Mouse (Mus musculus) myocyte (in vitro differentiated cells): ENCODE measurements around the gene Unc119. TPM values are rescaled to one million over a fixed set of nuclear protein-coding genes. Genes with fewer than 3 reads are reported as not detected.

Source experiments
- H3K27me3 ChIP-seq: one replicate; pipeline ENCODE4 v1.6.1; 2011; ENCODE audit not compliant: control insufficient read depth, insufficient read depth, insufficient read length
- H3K36me3 ChIP-seq: one replicate; pipeline ENCODE4 v1.6.1; 2011; ENCODE audit not compliant: control insufficient read depth, insufficient read depth
- H3K4me2 ChIP-seq: one replicate; pipeline ENCODE4 v1.6.1; 2011; ENCODE audit warnings: low read depth, control low read depth
- H3K4me3 ChIP-seq: one replicate; pipeline ENCODE4 v1.5.1; 2011; ENCODE audit warnings: mild to moderate bottlenecking, control low read depth, moderate library complexity
- H3K79me2 ChIP-seq: one replicate; pipeline ENCODE4 v1.6.1; 2011; ENCODE audit not compliant: control insufficient read depth, insufficient read depth
- H3ac ChIP-seq: one replicate; pipeline ENCODE4 v1.6.1; 2011; ENCODE audit not compliant: control insufficient read depth, insufficient read length
- CEBPB ChIP-seq: IDR thresholded peaks from 2 replicates; pipeline ENCODE4 v1.6.1; 2011; ENCODE audit warnings: mild to moderate bottlenecking, moderate library complexity; ENCODE audit not compliant: poor library complexity, insufficient read depth, severe bottlenecking
- E2F4 ChIP-seq: IDR thresholded peaks from one replicate; pipeline ENCODE4 v1.6.1; 2011; ENCODE audit warnings: mild to moderate bottlenecking, control low read depth, moderate library complexity; ENCODE audit not compliant: insufficient read depth
- MAX ChIP-seq: IDR thresholded peaks from one replicate; pipeline ENCODE4 v1.6.1; 2011; ENCODE audit warnings: low read depth, mild to moderate bottlenecking, control low read depth
- MYOD1 ChIP-seq, 3 experiments: IDR thresholded peaks; one replicate each; pipeline ENCODE4 v1.6.1; 2011; ENCODE audit warnings: control low read depth in 2 of 3, low read depth in 2 of 3, mild to moderate bottlenecking in 2 of 3, moderate library complexity in 1 of 3; ENCODE audit not compliant: insufficient read length in 2 of 3, control insufficient read depth in 1 of 3
- MYOG ChIP-seq, 3 experiments: IDR thresholded peaks; one replicate each; pipeline ENCODE4 v1.6.1; 2011; ENCODE audit warnings: control low read depth in 2 of 3, low read depth in 2 of 3, mild to moderate bottlenecking in 2 of 3; ENCODE audit not compliant: insufficient read length in 2 of 3, control insufficient read depth in 1 of 3, insufficient read depth in 1 of 3
- POLR2A ChIP-seq: IDR thresholded peaks from one replicate; pipeline ENCODE4 v1.6.1; 2011; ENCODE audit warnings: low read depth, mild to moderate bottlenecking, control low read depth, moderate library complexity; ENCODE audit not compliant: insufficient read length
- POLR2AphosphoS2 ChIP-seq: IDR thresholded peaks from one replicate; pipeline ENCODE4 v1.6.1; 2011; ENCODE audit warnings: low read depth, control low read depth; ENCODE audit not compliant: insufficient read length
- REST ChIP-seq: IDR thresholded peaks from one replicate; pipeline ENCODE4 v1.6.1; 2011; ENCODE audit warnings: mild to moderate bottlenecking, control low read depth, moderate library complexity; ENCODE audit not compliant: insufficient read depth, insufficient read length
- SRF ChIP-seq: IDR thresholded peaks from one replicate; pipeline ENCODE4 v1.6.1; 2011; ENCODE audit warnings: low read depth; ENCODE audit not compliant: control insufficient read depth, insufficient read length
- TCF12 ChIP-seq: IDR thresholded peaks from one replicate; pipeline ENCODE4 v1.6.1; 2011; ENCODE audit warnings: mild to moderate bottlenecking, control low read depth; ENCODE audit not compliant: poor library complexity, insufficient read depth, severe bottlenecking
- TCF3 ChIP-seq: IDR thresholded peaks from one replicate; pipeline ENCODE4 v1.6.1; 2011; ENCODE audit warnings: low read depth, control low read depth; ENCODE audit not compliant: insufficient read length
- USF1 ChIP-seq: IDR thresholded peaks from one replicate; pipeline ENCODE4 v1.6.1; 2011; ENCODE audit warnings: low read depth, mild to moderate bottlenecking, control low read depth, moderate library complexity
- polyA plus RNA-seq: library from polyadenylated mRNA; unstranded; fragments of >200 nt; fragmentation: generic; extraction: Trizol; gene quantifications from one replicate; pipeline ENCODE4 v1.2.1, GENCODE M21; 2012; ENCODE audit warnings: missing spikeins

Unc119 gene
- polyA plus RNA-seq, 1 experiment = 24.8 TPM

DNA sequence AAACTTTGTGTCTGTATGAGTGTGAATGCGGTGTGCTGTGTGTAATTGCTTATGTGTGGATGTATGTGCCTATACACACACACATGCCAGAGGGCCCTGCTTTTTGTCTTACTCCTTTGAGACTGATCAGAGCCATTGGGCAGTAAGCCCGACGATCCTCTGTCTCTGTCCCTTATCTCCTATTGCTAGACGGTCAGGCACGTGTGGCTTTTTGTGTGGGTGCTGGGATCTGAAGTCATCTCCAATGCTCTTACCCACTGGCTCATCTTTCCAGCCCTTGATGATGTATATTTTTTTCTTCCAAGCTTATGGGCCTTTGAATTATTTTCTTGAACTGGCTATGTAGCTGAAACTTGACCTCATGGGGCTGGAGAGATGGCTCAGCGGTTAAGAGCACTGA lies 11.6 kb downstream of the Unc119 start:
- Histone ChIP-seq H3K4me2 (no peak overlapping the region), H3K79me2 (no peaks in the 10 kb centered on the region), H3K27me3 (no peaks in the 10 kb centered on the region), H3K4me3 (no peak overlapping the region), H3K36me3 (no peaks in the 10 kb centered on the region), H3ac (no peak overlapping the region)
- TF ChIP-seq TCF12 = no peak
- no peak for TF ChIP-seq POLR2AphosphoS2
- no peak for TF ChIP-seq MYOG (IDR thresholded peaks at IDR 0.05; ENCODE audit: control insufficient read depth in 1 of 3, insufficient read depth in 1 of 3, insufficient read length in 2 of 3, low read depth in 2 of 3)
- TF ChIP-seq USF1 = no peak
- TF ChIP-seq TCF3 = no peak
- no peak for TF ChIP-seq E2F4
- no peak for TF ChIP-seq POLR2A
- TF ChIP-seq REST = no peak
- no peak for TF ChIP-seq MAX
- TF ChIP-seq MYOD1 (IDR thresholded peaks at IDR 0.05; ENCODE audit: control insufficient read depth in 1 of 3, insufficient read length in 2 of 3, low read depth in 2 of 3) = no peak
- no peak for TF ChIP-seq SRF
- no peak for TF ChIP-seq CEBPB

DNA sequence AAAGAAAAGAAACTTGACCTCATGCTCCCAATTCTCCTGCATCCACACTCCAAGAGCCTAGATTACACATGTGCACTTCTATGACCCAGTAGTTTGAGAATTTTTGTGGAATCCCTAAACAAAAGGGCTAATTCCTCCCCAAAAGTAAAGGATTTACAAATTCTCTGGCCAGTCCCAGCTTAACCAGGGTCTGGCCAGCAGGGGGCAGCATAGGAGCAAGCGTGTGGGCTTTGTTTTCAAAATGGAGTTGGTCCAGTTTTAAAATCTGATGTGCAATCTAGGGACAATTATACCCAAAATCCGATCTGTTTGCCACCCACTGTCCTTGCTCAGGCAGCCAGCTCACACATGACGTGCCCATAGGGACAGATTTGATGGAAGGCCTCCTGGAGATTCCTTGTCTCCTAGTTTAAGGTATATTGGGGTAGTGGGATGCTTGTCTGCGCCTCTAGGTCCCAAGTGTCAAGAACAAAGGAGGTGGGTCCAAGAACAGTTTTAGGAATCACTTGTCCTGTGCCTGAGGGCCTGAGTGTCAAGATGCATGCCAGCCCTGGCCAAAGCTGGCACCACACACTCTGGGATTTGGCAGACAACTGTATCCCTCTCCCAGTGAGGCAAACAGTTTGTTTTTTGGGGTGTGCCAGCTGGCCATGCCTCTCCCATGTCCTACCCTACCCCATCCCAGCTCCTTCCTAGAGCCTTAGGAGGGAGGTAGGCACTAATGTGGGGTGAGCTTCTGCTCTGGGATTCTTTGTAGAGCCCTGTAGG lies 12.4 kb downstream of the Unc119 start:
- H3K4me3 ChIP-seq = no peak overlapping the region
- no peaks in the 10 kb centered on the region for H3K79me2 ChIP-seq
- no peaks in the 10 kb centered on the region for H3K27me3 ChIP-seq
- TF ChIP-seq MYOG (IDR thresholded peaks at IDR 0.05; ENCODE audit: control insufficient read depth in 1 of 3, insufficient read depth in 1 of 3, insufficient read length in 2 of 3, low read depth in 2 of 3) = no peak
- no peak for TF ChIP-seq MAX
- H3ac ChIP-seq = no peak overlapping the region
- H3K4me2 ChIP-seq = no peak overlapping the region
- H3K36me3 ChIP-seq = no peaks in the 10 kb centered on the region

DNA sequence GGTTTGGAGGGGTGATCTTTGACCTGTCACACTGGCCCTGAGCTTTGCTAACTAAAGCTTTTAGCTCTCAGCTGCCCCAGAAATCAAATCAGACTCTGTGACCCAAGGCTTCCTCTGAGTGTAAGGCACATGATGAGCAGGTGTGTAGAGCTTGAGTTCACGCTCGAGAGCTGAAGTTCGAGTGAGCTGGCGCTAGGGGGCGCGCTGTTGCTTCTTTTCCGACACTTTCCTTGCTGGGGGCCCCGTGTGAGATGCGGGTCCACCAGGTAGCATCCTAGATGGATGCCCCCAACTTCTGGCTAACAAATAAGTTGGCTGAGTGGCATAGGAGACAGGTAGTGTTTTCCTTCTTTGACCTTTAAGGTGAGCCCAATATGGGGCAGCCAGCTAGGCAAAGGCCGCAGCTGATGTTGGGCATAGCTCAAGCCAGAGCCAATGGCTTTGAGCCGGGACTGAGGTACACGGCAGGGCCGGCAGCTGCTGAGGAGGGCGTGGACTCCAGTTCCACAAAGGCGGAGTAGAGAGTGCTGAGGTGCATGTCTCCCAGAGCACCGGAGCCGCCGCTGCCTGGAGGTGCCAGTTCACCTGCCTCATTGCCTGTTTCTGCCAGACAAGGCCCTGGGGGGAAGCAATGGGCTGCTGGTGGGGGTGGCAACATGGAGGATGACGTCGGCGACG lies 15.2 kb downstream of the Unc119 start:
- no peak overlapping the region for H3K4me2 ChIP-seq
- TF ChIP-seq MYOD1 (IDR thresholded peaks at IDR 0.05; ENCODE audit: control insufficient read depth in 1 of 3, insufficient read length in 2 of 3, low read depth in 2 of 3) (peak in 1 of 3 experiments; percentile 31), E2F4 (no peak)
- no peak overlapping the region for H3K4me3 ChIP-seq
- no peaks in the 10 kb centered on the region for H3K79me2 ChIP-seq
- no peaks in the 10 kb centered on the region for H3K27me3 ChIP-seq
- no peaks in the 10 kb centered on the region for H3K36me3 ChIP-seq
- H3ac ChIP-seq = no peak overlapping the region

DNA sequence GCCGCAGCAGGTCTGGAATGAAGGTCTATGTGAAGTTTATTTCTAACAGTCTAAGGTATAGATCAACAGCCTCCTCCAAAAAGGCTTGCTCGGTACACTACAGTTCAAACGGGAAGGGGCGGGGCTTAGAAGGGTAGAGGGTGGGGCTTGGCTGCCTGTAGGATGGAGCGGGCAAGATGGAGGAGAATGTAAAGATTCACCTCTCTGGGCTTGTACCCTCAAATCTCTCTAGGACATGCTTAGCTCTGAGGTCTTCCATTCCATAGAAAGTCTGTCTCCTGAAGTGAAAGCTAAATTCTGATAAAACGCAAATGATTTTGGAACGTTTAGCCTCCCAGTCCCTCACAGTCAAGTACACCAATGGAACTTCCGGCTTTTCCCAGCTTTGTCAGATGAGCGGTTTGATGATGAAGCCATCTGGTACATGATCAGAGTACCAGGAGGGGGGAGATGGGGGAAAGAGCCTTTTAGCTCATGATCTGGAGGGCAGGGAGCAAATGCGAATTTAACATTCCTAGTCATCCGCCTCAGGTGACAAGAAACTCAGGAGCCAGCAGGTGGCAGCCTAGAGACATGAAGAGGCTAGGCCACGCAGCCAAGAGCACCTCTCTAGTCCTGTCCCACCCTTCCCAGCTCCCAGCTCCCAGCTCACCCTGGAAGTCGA lies 17.0 kb downstream of the Unc119 start:
- peak overlapping the region; percentile 43 for H3K4me2 ChIP-seq

GRCm38 (mm10) chr11:78360789-78361131 lies 17.5 kb downstream of the Unc119 start:
- Histone ChIP-seq H3K79me2 (no peaks in the 10 kb centered on the region), H3K27me3 (no peaks in the 10 kb centered on the region), H3K4me2 (peak overlapping the region; percentile 1), H3K36me3 (no peaks in the 10 kb centered on the region), H3K4me3 (no peak overlapping the region), H3ac (no peak overlapping the region)
- TF ChIP-seq MYOD1 (IDR thresholded peaks at IDR 0.05; ENCODE audit: control insufficient read depth in 1 of 3, insufficient read length in 2 of 3, low read depth in 2 of 3) (no peak), TCF12 (no peak), TCF3 (no peak), MYOG (IDR thresholded peaks at IDR 0.05; ENCODE audit: control insufficient read depth in 1 of 3, insufficient read depth in 1 of 3, insufficient read length in 2 of 3, low read depth in 2 of 3) (peak in 1 of 3 experiments; percentile 1), SRF (no peak), USF1 (no peak), POLR2A (no peak)

More for the DNA sequence above, 17.0 kb downstream of the Unc119 start:
- no peaks in the 10 kb centered on the region for H3K79me2 ChIP-seq
- no peak overlapping the region for H3K4me3 ChIP-seq
- H3K36me3 ChIP-seq = no peaks in the 10 kb centered on the region
- H3ac ChIP-seq = no peak overlapping the region
- TF ChIP-seq REST (no peak), USF1 (no peak), TCF3 (no peak), MYOG (IDR thresholded peaks at IDR 0.05; ENCODE audit: control insufficient read depth in 1 of 3, insufficient read depth in 1 of 3, insufficient read length in 2 of 3, low read depth in 2 of 3) (no peak), TCF12 (no peak), MAX (no peak), MYOD1 (IDR thresholded peaks at IDR 0.05; ENCODE audit: control insufficient read depth in 1 of 3, insufficient read length in 2 of 3, low read depth in 2 of 3) (no peak), SRF (no peak), CEBPB (no peak), POLR2AphosphoS2 (no peak)
- H3K27me3 ChIP-seq = no peaks in the 10 kb centered on the region
